Mouse (Mus musculus) CH12.LX (cell line): ENCODE measurements at regions not wholly inside any gene's neighbourhood (a gene's known extent, or its start where the extent isn't known, plus 50 kb on each side); places are given as distances from the start of the nearest gene placed in this dataset.

Experiments used
- DNase-seq: peaks from one replicate; pipeline ENCODE4 v3.0.0-alpha.2; 2013; ENCODE audit errors: extremely low read depth
- H3K27ac ChIP-seq: 2 replicates; pipeline ENCODE4 v1.5.1; 2012; ENCODE audit warnings: low read depth, mild to moderate bottlenecking, control low read depth, moderate library complexity; ENCODE audit not compliant: insufficient read depth
- H3K27me3 ChIP-seq: replicated peaks from 2 replicates; pipeline ENCODE3; 2012; ENCODE audit warnings: inconsistent platforms
- H3K36me3 ChIP-seq, 2 experiments: replicated peaks in 1 of 2; 2 replicates each; pipeline versions ENCODE3 to v1.6.1; 2012; ENCODE audit warnings: inconsistent platforms in 1 of 2, low read length in 1 of 2, mild to moderate bottlenecking in 1 of 2, mixed read lengths in 1 of 2, moderate library complexity in 1 of 2; ENCODE audit not compliant: control insufficient read depth in 1 of 2, insufficient read depth in 1 of 2
- H3K4me1 ChIP-seq, 2 experiments: 2 replicates each; pipeline ENCODE4 v1.6.1; 2012; ENCODE audit warnings: inconsistent platforms in 1 of 2, moderate library complexity in 1 of 2; ENCODE audit not compliant: insufficient read depth in 2 of 2, control insufficient read depth in 1 of 2
- H3K4me2 ChIP-seq: 2 replicates; pipeline ENCODE4 v1.6.1; 2012; ENCODE audit warnings: low read depth, mild to moderate bottlenecking, control low read depth; ENCODE audit not compliant: poor library complexity, insufficient read depth, severe bottlenecking
- H3K4me3 ChIP-seq, 3 experiments: fragments of 150-350 bp in 1 of 3; sonication (generic) in 1 of 3; replicated peaks in 1 of 3; 2 replicates each; pipeline versions ENCODE3 to v1.5.1; 2011 to 2012; ENCODE audit warnings: low read depth in 2 of 3, low read length in 2 of 3, mild to moderate bottlenecking in 2 of 3, moderate library complexity in 2 of 3, control low read depth in 1 of 3, improper control_type of control experiment in 1 of 3, inconsistent platforms in 1 of 3, mixed read lengths in 1 of 3; ENCODE audit not compliant: poor library complexity in 1 of 3
- H3K79me2 ChIP-seq: replicated peaks from 2 replicates; pipeline ENCODE4 v1.6.1; 2012; ENCODE audit warnings: mild to moderate bottlenecking, moderate library complexity; ENCODE audit not compliant: control insufficient read depth, poor library complexity, insufficient read depth, severe bottlenecking; ENCODE audit errors: extremely low read depth
- H3K9ac ChIP-seq: 2 replicates; pipeline ENCODE4 v1.6.1; 2012; ENCODE audit warnings: low read depth, mild to moderate bottlenecking, control low read depth, moderate library complexity; ENCODE audit not compliant: insufficient read depth
- H3K9me3 ChIP-seq: replicated peaks from 2 replicates; pipeline ENCODE3; 2012; ENCODE audit warnings: low read length, inconsistent platforms, mixed read lengths
- BHLHE40 ChIP-seq: IDR thresholded peaks from 2 replicates; pipeline ENCODE4 v1.6.1; 2011; ENCODE audit warnings: mild to moderate bottlenecking, low read depth, low read length, improper control_type of control experiment
- CHD2 ChIP-seq: IDR thresholded peaks from 2 replicates; pipeline ENCODE4 v1.6.1; 2011; ENCODE audit warnings: low read length, improper control_type of control experiment
- CTCF ChIP-seq, 2 experiments: IDR thresholded peaks in 1 of 2; conservative IDR thresholded peaks in 1 of 2; 2 replicates each; pipeline ENCODE4 v1.5.1; 2011 to 2012; ENCODE audit warnings: low read depth in 2 of 2, low read length in 2 of 2, improper control_type of control experiment in 1 of 2, inconsistent platforms in 1 of 2, mild to moderate bottlenecking in 1 of 2, moderate library complexity in 1 of 2
- E2F4 ChIP-seq: IDR thresholded peaks from 2 replicates; pipeline ENCODE4 v1.6.1; 2011; ENCODE audit warnings: low read depth, low read length, improper control_type of control experiment; ENCODE audit not compliant: insufficient replicate concordance
- ELF1 ChIP-seq: IDR thresholded peaks from 2 replicates; pipeline ENCODE4 v1.6.1; 2014; ENCODE audit warnings: low read depth, mild to moderate bottlenecking, inconsistent platforms, low read length, improper control_type of control experiment
- EP300 ChIP-seq: IDR thresholded peaks from 2 replicates; pipeline ENCODE4 v1.6.1; 2011; ENCODE audit warnings: low read length, improper control_type of control experiment
- ETS1 ChIP-seq: conservative IDR thresholded peaks from 2 replicates; pipeline ENCODE4 v1.6.1; 2012; ENCODE audit warnings: low read depth, mild to moderate bottlenecking, inconsistent platforms, low read length, improper control_type of control experiment, moderate library complexity
- GABPA ChIP-seq: IDR thresholded peaks from 2 replicates; pipeline ENCODE4 v1.6.1; 2012; ENCODE audit warnings: low read depth, low read length, improper control_type of control experiment, inconsistent platforms; ENCODE audit not compliant: insufficient replicate concordance
- JUN ChIP-seq: IDR thresholded peaks from 2 replicates; pipeline ENCODE4 v1.6.1; 2011; ENCODE audit warnings: low read depth, mild to moderate bottlenecking, low read length, improper control_type of control experiment, moderate library complexity; ENCODE audit not compliant: insufficient read depth
- JUND ChIP-seq: conservative IDR thresholded peaks from 2 replicates; pipeline ENCODE4 v1.6.1; 2011; ENCODE audit warnings: low read depth, low read length, improper control_type of control experiment
- MAZ ChIP-seq: IDR thresholded peaks from 2 replicates; pipeline ENCODE4 v1.6.1; 2012; ENCODE audit warnings: low read depth, mild to moderate bottlenecking, inconsistent platforms, low read length, improper control_type of control experiment, moderate library complexity
- MXI1 ChIP-seq: IDR thresholded peaks from 2 replicates; pipeline ENCODE4 v1.6.1; 2011; ENCODE audit warnings: mild to moderate bottlenecking, low read depth, low read length, improper control_type of control experiment
- MYC ChIP-seq: IDR thresholded peaks from 2 replicates; pipeline ENCODE4 v1.6.1; 2011; ENCODE audit warnings: low read depth, mild to moderate bottlenecking, improper control_type of control experiment, low read length
- NELFE ChIP-seq: IDR thresholded peaks from 2 replicates; pipeline ENCODE4 v1.6.1; 2011; ENCODE audit warnings: low read depth, low read length, improper control_type of control experiment
- NRF1 ChIP-seq: IDR thresholded peaks from 2 replicates; pipeline ENCODE4 v1.6.1; 2014; ENCODE audit warnings: low read depth, mild to moderate bottlenecking, inconsistent platforms, low read length, improper control_type of control experiment, moderate library complexity
- PAX5 ChIP-seq: IDR thresholded peaks from 2 replicates; pipeline ENCODE4 v1.6.1; 2012; ENCODE audit warnings: low read length, inconsistent platforms, mixed read lengths
- POLR2A ChIP-seq: IDR thresholded peaks from 2 replicates; pipeline ENCODE4 v1.6.1; 2011; ENCODE audit warnings: low read depth, mild to moderate bottlenecking, improper control_type of control experiment, low read length
- POLR2AphosphoS2 ChIP-seq: IDR thresholded peaks from 2 replicates; pipeline ENCODE4 v1.6.1; 2011; ENCODE audit warnings: low read depth, low read length, improper control_type of control experiment
- RAD21 ChIP-seq: IDR thresholded peaks from 2 replicates; pipeline ENCODE4 v1.6.1; 2011; ENCODE audit warnings: low read depth, mild to moderate bottlenecking, low read length, improper control_type of control experiment, moderate library complexity
- RCOR1 ChIP-seq: conservative IDR thresholded peaks from 2 replicates; pipeline ENCODE4 v1.6.1; 2012; ENCODE audit warnings: low read depth, mild to moderate bottlenecking, inconsistent platforms, low read length, improper control_type of control experiment
- SIN3A ChIP-seq: IDR thresholded peaks from 2 replicates; pipeline ENCODE4 v1.6.1; 2012; ENCODE audit warnings: low read length, improper control_type of control experiment, inconsistent platforms
- SMC3 ChIP-seq: IDR thresholded peaks from 2 replicates; pipeline ENCODE4 v1.6.1; 2011; ENCODE audit warnings: low read depth, low read length, improper control_type of control experiment
- TBP ChIP-seq: conservative IDR thresholded peaks from 2 replicates; pipeline ENCODE4 v1.6.1; 2011; ENCODE audit warnings: low read depth, low read length, improper control_type of control experiment
- TCF12 ChIP-seq: IDR thresholded peaks from 2 replicates; pipeline ENCODE4 v1.6.1; 2014; ENCODE audit warnings: low read depth, mild to moderate bottlenecking, inconsistent platforms, low read length, improper control_type of control experiment
- UBTF ChIP-seq: IDR thresholded peaks from 2 replicates; pipeline ENCODE4 v1.6.1; 2012; ENCODE audit warnings: low read depth, mild to moderate bottlenecking, inconsistent platforms, low read length, improper control_type of control experiment, moderate library complexity
- USF1 ChIP-seq: IDR thresholded peaks from 2 replicates; pipeline ENCODE4 v1.6.1; 2014; ENCODE audit warnings: low read depth, mild to moderate bottlenecking, inconsistent platforms, low read length, improper control_type of control experiment
- dilution Hi-C: fragments of 300-500 bp; cut with MboI; formaldehyde crosslinking; loops from 2 replicates; pipeline ENCODE4 v1.14.3; 2020; ENCODE audit warnings: low sequenced_read_pairs; ENCODE audit not compliant: extremely low pct_unique_long_range_greater_than_20kb, extremely low pct_ligation_motif_present
- in situ Hi-C: fragments of 300-500 bp; cut with MboI; formaldehyde crosslinking; loops from 3 replicates; pipeline ENCODE4 v1.14.3; 2019; ENCODE audit warnings: low sequenced_read_pairs, low pct_ligation_motif_present, low pct_unique_long_range_greater_than_20kb, mixed read lengths

- no peak for DNase-seq
- in situ Hi-C loops (no loop called here), dilution Hi-C loops (no loop called here)
- no peaks in the 10 kb centered on the region for H3K27me3 ChIP-seq
- no peaks in the 10 kb centered on the region for H3K79me2 ChIP-seq
- H3K27ac ChIP-seq: no peak overlapping the region
- no peak overlapping the region for H3K4me3 ChIP-seq
- TF ChIP-seq GABPA (no peak), JUND (no peak), USF1 (no peak), E2F4 (no peak), TBP (no peak), EP300 (no peak), JUN (no peak), NELFE (no peak), ELF1 (no peak), CTCF (conservative IDR thresholded peaks at IDR 0.05 in 1 of 2, IDR thresholded peaks at IDR 0.05 in 1 of 2; ENCODE audit: low read depth in 2 of 2, low read length in 2 of 2) (no peak), RAD21 (no peak), POLR2A (no peak), MXI1 (no peak), SIN3A (no peak), PAX5 (no peak), NRF1 (no peak), UBTF (no peak), TCF12 (no peak), POLR2AphosphoS2 (no peak)
- H3K4me2 ChIP-seq: no peak overlapping the region
- peaks cover 0 to 9% of the 10 kb centered on the region in 2 experiments; a peak in 2 of 4 replicates for H3K4me1 ChIP-seq
- H3K36me3 ChIP-seq: no peaks in the 10 kb centered on the region
- H3K9ac ChIP-seq: no peak overlapping the region
- no peaks in the 10 kb centered on the region for H3K9me3 ChIP-seq
Measured at GRCm38 (mm10) chr12:73466484-73466883, 79.7 kb downstream of the Tmem30b start.

- H3K79me2 ChIP-seq: no peaks in the 10 kb centered on the region
- in situ Hi-C loops (no loop called here), dilution Hi-C loops (no loop called here)
- no peak overlapping the region for H3K4me2 ChIP-seq
- H3K9me3 ChIP-seq: no peaks in the 10 kb centered on the region
- no peak for DNase-seq
- no peak overlapping the region for H3K4me3 ChIP-seq
- H3K27me3 ChIP-seq: no peaks in the 10 kb centered on the region
- H3K27ac ChIP-seq: no peak overlapping the region
- no peaks in the 10 kb centered on the region for H3K36me3 ChIP-seq
- H3K9ac ChIP-seq: no peak overlapping the region
- H3K4me1 ChIP-seq: peaks cover 0 to 15% of the 10 kb centered on the region in 2 experiments; a peak in 2 of 4 replicates
- no peak for TF ChIP-seq ETS1
- TF ChIP-seq TBP: no peak
- no peak for TF ChIP-seq BHLHE40
- no peak for TF ChIP-seq CHD2
- no peak for TF ChIP-seq POLR2A
- TF ChIP-seq RAD21: no peak
- no peak for TF ChIP-seq MXI1
- no peak for TF ChIP-seq MAZ
- no peak for TF ChIP-seq UBTF
- no peak for TF ChIP-seq TCF12
- no peak for TF ChIP-seq PAX5
- TF ChIP-seq JUND: no peak
- no peak for TF ChIP-seq MYC
- TF ChIP-seq SMC3: no peak
- no peak for TF ChIP-seq RCOR1
- TF ChIP-seq, all 38 proteins: peak for 0
Measured at GRCm38 (mm10) chr12:73465975-73466374, 80.2 kb downstream of the Tmem30b start.
